In genomic region chr3:127827123-127827522, GRCm38 (mm10) we compare ENCODE assay signal across 10 mouse cellular contexts. TPM values are rescaled to one million over a fixed set of nuclear protein-coding genes. Genes with fewer than 3 reads are reported as not detected.
DNase-seq lines count a peak whose midpoint lies in the region; ATAC-seq lines count a peak whose summit lies in the region.
"Had no signal": no experiment of that assay in that cellular context is flagged by ENCODE, and none has a peak within 500 bp of the region (broad histone marks: within the 10 kb centered on the region; RNA-seq: fewer than 3 reads in every experiment).

No protein-coding gene starts in this region.

- H3K4me3 ChIP-seq in forebrain, embryonic 14.5 days (ENCODE audit: low read depth, low read length) = no peak overlapping the region
- H3K4me3 ChIP-seq in intestine, embryonic 16.5 days (ENCODE audit: low read length) = no peak overlapping the region
- H3K4me3 ChIP-seq: liver, embryonic 13.5 days had no signal

- 0 out of 2 replicates have a peak overlapping the region, but pooled peaks have one; percentile 16 for H3K27ac ChIP-seq in forebrain, embryonic 14.5 days (ENCODE audit: low read depth, low read length)
- H3K27ac ChIP-seq in intestine, embryonic 16.5 days (ENCODE audit: low read length) = peak overlapping the region; percentile 38; the same call in 1 of the 2 replicates
- H3K27ac ChIP-seq: liver, embryonic 13.5 days had no signal

- no peak overlapping the region for H3K4me2 ChIP-seq in forebrain, embryonic 14.5 days (ENCODE audit: low read length)
- H3K4me2 ChIP-seq in intestine, embryonic 16.5 days (ENCODE audit: low read depth, low read length) = no peak overlapping the region; the same call in 1 of the 2 replicates
- H3K4me2 ChIP-seq: liver, embryonic 13.5 days had no signal

- no peaks in the 10 kb centered on the region for H3K27me3 ChIP-seq in forebrain, embryonic 14.5 days (replicated peaks; ENCODE audit: control insufficient read depth, insufficient read depth, low read length)
- H3K27me3 ChIP-seq in intestine, embryonic 16.5 days (replicated peaks; ENCODE audit: control insufficient read depth, insufficient read depth, low read length) = no peaks in the 10 kb centered on the region
- H3K27me3 ChIP-seq: liver, embryonic 13.5 days had no signal

- no peak overlapping the region for H3K9ac ChIP-seq in forebrain, embryonic 14.5 days (ENCODE audit: low read length)
- 0 out of 2 replicates have a peak overlapping the region, but pooled peaks have one; percentile 47 for H3K9ac ChIP-seq in intestine, embryonic 16.5 days (ENCODE audit: low read depth, low read length)
- H3K9ac ChIP-seq: liver, embryonic 13.5 days had no signal

- no peaks in the 10 kb centered on the region for H3K9me3 ChIP-seq in forebrain, embryonic 14.5 days (replicated peaks; ENCODE audit: control insufficient read depth, low read length)
- no peaks in the 10 kb centered on the region for H3K9me3 ChIP-seq in intestine, embryonic 16.5 days (ENCODE audit: control insufficient read depth, low read length)
- H3K9me3 ChIP-seq: liver, embryonic 13.5 days had no signal

- no peaks in the 10 kb centered on the region for H3K4me1 ChIP-seq in forebrain, embryonic 14.5 days (ENCODE audit: control insufficient read depth, insufficient read depth, low read length)
- H3K4me1 ChIP-seq in intestine, embryonic 16.5 days (ENCODE audit: control insufficient read depth, insufficient read depth, low read length) = peaks cover 13% of the 10 kb centered on the region

- DNase-seq in forebrain, embryonic 14.5 days (ENCODE audit: low spot score) = no peak
- peak; percentile 28 for DNase-seq in heart, adult 8-10 months (ENCODE audit: low spot score)
- DNase-seq in lung, postnatal 25 days (ENCODE audit: low spot score) = peak; percentile 11
- no peak for DNase-seq in c-Kit-positive CD71-positive TER-119-positive erythroid progenitor cells, embryonic 14.5 days (ENCODE audit: low spot score)
- DNase-seq: cerebellum, adult 8-10 months; liver, embryonic 13.5 days; right cerebral cortex, adult 18-20 months had no signal

- peaks cover 5% of the 10 kb centered on the region for H3K36me3 ChIP-seq in forebrain, embryonic 14.5 days (ENCODE audit: control insufficient read depth, insufficient read depth, low read length)
- H3K36me3 ChIP-seq in intestine, embryonic 16.5 days (ENCODE audit: control insufficient read depth, insufficient read depth, low read length) = no peaks in the 10 kb centered on the region

- peak; percentile 37; the same call in 1 of the 2 replicates for ATAC-seq in forebrain, embryonic 14.5 days
- peak; percentile 40 for ATAC-seq in intestine, embryonic 16.5 days
- no peak for ATAC-seq in megakaryocyte progenitor cell, adult 5-6 weeks (replicated peaks; ENCODE audit: poor library complexity)
- ATAC-seq in granulocyte monocyte progenitor cell, adult 5-6 weeks (replicated peaks; ENCODE audit: poor library complexity, severe bottlenecking) = no peak

- WGBS in forebrain, embryonic 14.5 days = 43% methylated on average over 7 of the region's 7 CpGs
- WGBS in intestine, embryonic 16.5 days = 24% methylated on average over 7 of the region's 7 CpGs

RNA-seq across cellular contexts. Expression of gene Ap1ar, which starts 10.2 kb away (rescaled TPM):
- polyA plus RNA-seq in forebrain, embryonic 14.5 days (2014; fragmentation: Nextera tagmentation; extraction: Ambion mirVana) = 42.8 and 53.3 TPM in 2 replicates
- 10 to 100 TPM; 19.0 to 22.9 (median 20.3) TPM for total RNA-seq in heart, adult 8-10 months (2022)
- polyA plus RNA-seq in intestine, embryonic 16.5 days (2015; fragmentation: Nextera tagmentation; extraction: Ambion mirVana) = 87.4 and 101 TPM in 2 replicates
- 60.0 and 69.6 TPM in 2 replicates for total RNA-seq in megakaryocyte progenitor cell, adult 5-6 weeks (2015)
- total RNA-seq in megakaryocyte progenitor cell, adult 5-6 weeks (2017) = 56.3 and 71.7 TPM in 2 replicates
- 56.0 and 88.6 TPM in 2 replicates for total RNA-seq in granulocyte monocyte progenitor cell, adult 5-6 weeks (2014; fragmentation: Nextera tagmentation)
- total RNA-seq in granulocyte monocyte progenitor cell, adult 5-6 weeks (2017) = 57.4 and 59.7 TPM in 2 replicates

RNA-seq across cellular contexts. Expression of gene Tifa, which starts 37.5 kb away (rescaled TPM):
- 6.2 and 6.7 TPM in 2 replicates for polyA plus RNA-seq in forebrain, embryonic 14.5 days (2014; fragmentation: Nextera tagmentation; extraction: Ambion mirVana)
- total RNA-seq in heart, adult 8-10 months (2022) = 1 to 10 TPM; 1.6 to 2.4 (median 2.1) TPM
- polyA plus RNA-seq in intestine, embryonic 16.5 days (2015; fragmentation: Nextera tagmentation; extraction: Ambion mirVana) = 27.4 and 35.2 TPM in 2 replicates
- 56.4 and 60.7 TPM in 2 replicates for total RNA-seq in megakaryocyte progenitor cell, adult 5-6 weeks (2015)
- 53.6 and 57.0 TPM in 2 replicates for total RNA-seq in megakaryocyte progenitor cell, adult 5-6 weeks (2017)
- total RNA-seq in granulocyte monocyte progenitor cell, adult 5-6 weeks (2014; fragmentation: Nextera tagmentation) = 49.4 and 52.3 TPM in 2 replicates
- 51.3 and 53.6 TPM in 2 replicates for total RNA-seq in granulocyte monocyte progenitor cell, adult 5-6 weeks (2017)

RNA-seq across cellular contexts. Expression of gene Alpk1, which starts 46.8 kb away (rescaled TPM):
- 0.93 and 1.1 TPM in 2 replicates for polyA plus RNA-seq in forebrain, embryonic 14.5 days (2014; fragmentation: Nextera tagmentation; extraction: Ambion mirVana)
- 1 to 10 TPM; 2.2 to 2.7 (median 2.4) TPM for total RNA-seq in heart, adult 8-10 months (2022)
- 1.6 and 2.5 TPM in 2 replicates for polyA plus RNA-seq in intestine, embryonic 16.5 days (2015; fragmentation: Nextera tagmentation; extraction: Ambion mirVana)
- 7.1 and 10.3 TPM in 2 replicates for total RNA-seq in megakaryocyte progenitor cell, adult 5-6 weeks (2015)
- 13.6 and 19.1 TPM in 2 replicates for total RNA-seq in megakaryocyte progenitor cell, adult 5-6 weeks (2017)
- 10.5 and 16.1 TPM in 2 replicates for total RNA-seq in granulocyte monocyte progenitor cell, adult 5-6 weeks (2014; fragmentation: Nextera tagmentation)
- total RNA-seq in granulocyte monocyte progenitor cell, adult 5-6 weeks (2017) = 14.9 and 19.7 TPM in 2 replicates

Comparison
In these comparisons a context has a peak if more than half of its experiments do, and no peak if none do; other contexts are left out.
1. ATAC-seq: peak in forebrain, embryonic 14.5 days (single experiment) and intestine, embryonic 16.5 days (single experiment); none in megakaryocyte progenitor cell, adult 5-6 weeks (single experiment) and granulocyte monocyte progenitor cell, adult 5-6 weeks (single experiment).
2. DNase-seq: peak in heart, adult 8-10 months (single experiment) and lung, postnatal 25 days (single experiment); none in forebrain, embryonic 14.5 days (single experiment) and c-Kit-positive CD71-positive TER-119-positive erythroid progenitor cells, embryonic 14.5 days (single experiment).
3. RNA of gene Tifa, which starts 37.5 kb away (total RNA-seq): 53.6 to 60.7 TPM in megakaryocyte progenitor cell, adult 5-6 weeks and 49.4 to 53.6 TPM in granulocyte monocyte progenitor cell, adult 5-6 weeks; 1.6 to 2.4 TPM in heart, adult 8-10 months; every median in the first group is over 10 times any median in the second.